ENCODE assay signal across 10 mouse cellular contexts in the genomic region with DNA sequence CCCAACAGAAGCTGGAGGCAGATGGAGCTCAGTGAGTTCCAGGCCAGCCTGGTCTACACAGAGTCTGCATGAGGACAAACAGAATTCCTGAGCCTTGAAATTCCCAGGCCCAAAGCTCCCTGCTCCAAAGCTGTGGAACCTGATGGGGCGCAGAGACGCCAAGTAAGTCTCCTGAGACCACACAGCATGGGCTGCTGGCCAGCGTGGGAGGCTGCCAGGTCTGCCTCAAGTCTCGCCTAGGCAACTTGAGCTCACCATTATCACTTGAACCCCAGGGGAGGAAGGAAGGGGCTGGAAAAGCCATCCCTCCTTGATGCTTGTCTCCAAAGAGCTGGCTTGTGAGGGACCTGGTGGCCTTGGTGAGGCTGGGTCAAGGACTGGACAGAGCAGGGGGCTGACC. TPM values are rescaled to one million over a fixed set of nuclear protein-coding genes. Genes with fewer than 3 reads are reported as not detected.
A peak's percentile ranks its signal among the peaks of the same experiment; 100 is the strongest.
DNase-seq lines count a peak whose midpoint lies in the region; ATAC-seq and TF ChIP-seq lines count a peak whose summit lies in the region.
"Had no signal": no experiment of that assay in that cellular context is flagged by ENCODE, and none has a peak within 500 bp of the region (broad histone marks: within the 10 kb centered on the region; RNA-seq: fewer than 3 reads in every experiment).

No protein-coding gene starts in this region.

- TF ChIP-seq CTCF in kidney, postnatal 0 days (IDR thresholded peaks at IDR 0.05; ENCODE audit: low read depth), result no peak

- H3K4me1 ChIP-seq in kidney, postnatal 0 days (replicated peaks; ENCODE audit: insufficient read depth, low read length), result peaks cover 26% of the 10 kb centered on the region

- 0 out of 2 replicates have a peak overlapping the region, but pooled peaks have one; percentile 8 for H3K9ac ChIP-seq in kidney, postnatal 0 days (ENCODE audit: low read depth, low read length)
- H3K9ac ChIP-seq: liver, embryonic 15.5 days had no signal

- ATAC-seq in kidney, postnatal 0 days (replicated peaks; ENCODE audit: low FRiP score, low read depth), result no peak

- intact Hi-C loops in left cerebral cortex, postnatal 14 days (cut with DNase I), result no loop called here

- DNase-seq in gastrocnemius, adult 18-20 months (ENCODE audit: low spot score), result peak; percentile 54
- no peak for DNase-seq in gastrocnemius, postnatal 10 days
- DNase-seq in thymus, postnatal 4 days, result peak; percentile 56
- DNase-seq in thymus, adult 18-20 months, result no peak
- no peak for DNase-seq in kidney, postnatal 0 days (ENCODE audit: low spot score)
- no peak for DNase-seq in right cerebral cortex, postnatal 14 days
- DNase-seq in left cerebral cortex, postnatal 14 days (ENCODE audit: low spot score in 2 of 2), result no peak
- no peak for DNase-seq in cerebellum, adult 18-20 months
- DNase-seq: right cerebral cortex, postnatal 25 days had no signal

- 45% methylated on average over 4 of the region's 4 CpGs for WGBS in kidney, postnatal 0 days

- H3K4me2 ChIP-seq in kidney, postnatal 0 days (ENCODE audit: low read length), result peak overlapping the region; percentile 35; the same call in 1 of the 2 replicates

- no peaks in the 10 kb centered on the region for H3K27me3 ChIP-seq in kidney, postnatal 0 days (ENCODE audit: insufficient read depth, low read length)

- no peaks in the 10 kb centered on the region for H3K9me3 ChIP-seq in kidney, postnatal 0 days (replicated peaks; ENCODE audit: low read length)
- H3K9me3 ChIP-seq: liver, embryonic 15.5 days had no signal

- H3K4me3 ChIP-seq in kidney, postnatal 0 days (replicated peaks; ENCODE audit: low read depth, low read length), result no peak overlapping the region

- peaks cover 22% of the 10 kb centered on the region for H3K36me3 ChIP-seq in kidney, postnatal 0 days (ENCODE audit: insufficient read depth, low read length)

- peak overlapping the region; percentile 84 for H3K27ac ChIP-seq in kidney, postnatal 0 days

RNA-seq across cellular contexts. Expression of gene Tbxa2r, which starts 1.5 kb away (rescaled TPM):
- under 1 TPM; 0.16 to 0.55 TPM for total RNA-seq in gastrocnemius, adult 18-20 months (2021)
- total RNA-seq in gastrocnemius, postnatal 10 days (2021), result 1 to 10 TPM; 2.3 to 3.8 TPM
- 16.1 and 17.5 TPM in 2 replicates for polyA plus RNA-seq in kidney, postnatal 0 days (2015; fragmentation: Nextera tagmentation; extraction: Ambion mirVana)
- 1 to 10 TPM; 1.3 to 1.5 TPM for total RNA-seq in left cerebral cortex, postnatal 14 days (2021)

RNA-seq across cellular contexts. Expression of gene Cactin, which starts 9.1 kb away (rescaled TPM):
- 10 to 100 TPM; 10.1 to 10.9 TPM for total RNA-seq in gastrocnemius, adult 18-20 months (2021)
- 10 to 100 TPM; 11.0 to 14.5 TPM for total RNA-seq in gastrocnemius, postnatal 10 days (2021)
- 24.5 and 26.4 TPM in 2 replicates for polyA plus RNA-seq in kidney, postnatal 0 days (2015; fragmentation: Nextera tagmentation; extraction: Ambion mirVana)
- 10 to 100 TPM; 25.1 to 27.2 TPM for total RNA-seq in left cerebral cortex, postnatal 14 days (2021)

RNA-seq across cellular contexts. Expression of gene Gipc3, which starts 13.1 kb away (rescaled TPM):
- total RNA-seq in gastrocnemius, adult 18-20 months (2021), result 1 to 10 TPM in 1 of 2 experiments, under 1 TPM in 1; 0.39 to 1.4 TPM
- total RNA-seq in gastrocnemius, postnatal 10 days (2021), result 1 to 10 TPM in 1 of 2 experiments, under 1 TPM in 1; 0.96 to 1.3 TPM
- polyA plus RNA-seq in kidney, postnatal 0 days (2015; fragmentation: Nextera tagmentation; extraction: Ambion mirVana), result 0.07 and 0.13 TPM in 2 replicates
- total RNA-seq in left cerebral cortex, postnatal 14 days (2021), result under 1 TPM; 0.51 to 0.97 TPM
- polyA plus RNA-seq: liver, embryonic 15.5 days had no signal

RNA-seq across cellular contexts. Expression of gene Hmg20b, which starts 20.3 kb away (rescaled TPM):
- total RNA-seq in gastrocnemius, adult 18-20 months (2021), result 10 to 100 TPM; 14.7 to 19.6 TPM
- total RNA-seq in gastrocnemius, postnatal 10 days (2021), result 10 to 100 TPM; 26.8 to 41.9 TPM
- 92.4 and 99.0 TPM in 2 replicates for polyA plus RNA-seq in kidney, postnatal 0 days (2015; fragmentation: Nextera tagmentation; extraction: Ambion mirVana)
- 10 to 100 TPM; 21.4 to 23.3 TPM for total RNA-seq in left cerebral cortex, postnatal 14 days (2021)

RNA-seq across cellular contexts. Expression of gene Mfsd12, which starts 27.3 kb away (rescaled TPM):
- total RNA-seq in gastrocnemius, adult 18-20 months (2021), result 1 to 10 TPM; 2.3 to 2.8 TPM
- 1 to 10 TPM; 4.5 to 7.5 TPM for total RNA-seq in gastrocnemius, postnatal 10 days (2021)
- 11.3 and 11.6 TPM in 2 replicates for polyA plus RNA-seq in kidney, postnatal 0 days (2015; fragmentation: Nextera tagmentation; extraction: Ambion mirVana)
- 10 to 100 TPM; 37.8 to 38.9 TPM for total RNA-seq in left cerebral cortex, postnatal 14 days (2021)

Comparison
In these comparisons a context has a peak if more than half of its experiments do, and no peak if none do; other contexts are left out.
1. DNase-seq: peak in gastrocnemius, adult 18-20 months (single experiment) and thymus, postnatal 4 days (single experiment); none in gastrocnemius, postnatal 10 days (single experiment), thymus, adult 18-20 months (0 of 2), kidney, postnatal 0 days (single experiment), right cerebral cortex, postnatal 14 days (single experiment), left cerebral cortex, postnatal 14 days (0 of 2) and cerebellum, adult 18-20 months (0 of 2).